Mouse (Mus musculus) cortical plate, adult 2 months (tissue): ENCODE data around the gene Cpsf4.

ENCODE experiments used
- CTCF ChIP-seq: fragments of 200-500 bp; IDR thresholded peaks from 2 replicates; pipeline ENCODE4 v1.5.1; 2011; ENCODE audit warnings: mild to moderate bottlenecking, control low read depth, low read length; ENCODE audit not compliant: insufficient read depth; ENCODE audit errors: extremely low read depth
- POLR2A ChIP-seq: fragments of 200-500 bp; IDR thresholded peaks from 2 replicates; pipeline ENCODE4 v1.6.1; 2011; ENCODE audit warnings: mild to moderate bottlenecking, low read length, control low read depth; ENCODE audit not compliant: insufficient read depth; ENCODE audit errors: extremely low read depth

DNA sequence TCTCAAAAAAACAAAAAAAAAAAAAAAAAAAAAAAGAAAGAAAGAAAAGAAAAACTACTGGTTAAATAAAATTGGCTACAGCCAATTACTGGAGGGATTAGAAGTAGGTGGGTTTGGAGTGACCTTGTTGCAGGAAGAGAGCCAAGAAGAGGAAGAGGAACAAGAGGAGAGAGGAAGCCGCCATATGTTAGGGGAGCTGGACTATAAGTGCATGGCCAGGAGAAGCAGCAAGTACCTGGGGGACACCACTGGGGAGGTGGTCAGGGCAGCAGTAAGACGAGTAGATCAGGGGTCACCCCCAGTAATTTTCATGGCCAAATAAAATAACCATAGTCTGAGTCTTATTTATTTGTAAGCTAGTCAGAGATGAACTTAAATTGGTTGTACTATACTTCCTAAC, 18.2 kb downstream of the Cpsf4 start:
- no peak for TF ChIP-seq CTCF
- TF ChIP-seq POLR2A = no peak
